Mouse (Mus musculus): ENCODE results near the gene Rd3. TPM values are rescaled to one million over a fixed set of nuclear protein-coding genes. Genes with fewer than 3 reads are reported as not detected.

Gene Rd3
- polyA plus RNA-seq, 1 experiment from 2014 or later = 0.21 TPM

- 92% methylated on average over 8 of the region's 8 CpGs for WGBS
- Histone ChIP-seq H3K4me3 (ENCODE audit: low read depth, low read length) (no peak overlapping the region), H3K36me3 (ENCODE audit: control insufficient read depth, insufficient read depth, low read length) (no peaks in the 10 kb centered on the region), H3K4me1 (replicated peaks; ENCODE audit: control insufficient read depth, insufficient read depth, low read length) (0 out of 2 replicates have a peak, but pooled peaks cover 5% of the 10 kb centered on the region), H3K27me3 (replicated peaks; ENCODE audit: control insufficient read depth, insufficient read depth, low read length) (no peaks in the 10 kb centered on the region), H3K9me3 (ENCODE audit: control insufficient read depth, low read length) (no peaks in the 10 kb centered on the region), H3K4me2 (no peak overlapping the region), H3K9ac (ENCODE audit: low read depth, low read length) (no peak overlapping the region), H3K27ac (ENCODE audit: low read depth, low read length) (no peak overlapping the region)
- no peak for ATAC-seq (replicated peaks; ENCODE audit: low FRiP score)
- no peak for DNase-seq (ENCODE audit: low spot score)
Observed at GRCm38 (mm10) chr1:191945341-191945740, 31.8 kb upstream of the Rd3 start.

GRCm38 (mm10) chr1:191945756-191946155 lies 31.4 kb upstream of the Rd3 start:
- Histone ChIP-seq H3K27me3 (replicated peaks; ENCODE audit: control insufficient read depth, insufficient read depth, low read length) (no peaks in the 10 kb centered on the region), H3K4me3 (ENCODE audit: low read depth, low read length) (no peak overlapping the region), H3K4me1 (replicated peaks; ENCODE audit: control insufficient read depth, insufficient read depth, low read length) (0 out of 2 replicates have a peak, but pooled peaks cover 5% of the 10 kb centered on the region), H3K9ac (ENCODE audit: low read depth, low read length) (no peak overlapping the region), H3K9me3 (ENCODE audit: control insufficient read depth, low read length) (no peaks in the 10 kb centered on the region), H3K4me2 (no peak overlapping the region), H3K27ac (ENCODE audit: low read depth, low read length) (no peak overlapping the region), H3K36me3 (ENCODE audit: control insufficient read depth, insufficient read depth, low read length) (no peaks in the 10 kb centered on the region)
- DNase-seq (ENCODE audit: low spot score) = no peak
- 79% methylated on average over 5 of the region's 5 CpGs for WGBS
- no peak for ATAC-seq (replicated peaks; ENCODE audit: low FRiP score)

GRCm38 (mm10) chr1:191946261-191946660 lies 30.9 kb upstream of the Rd3 start:
- no peak for ATAC-seq (replicated peaks; ENCODE audit: low FRiP score)
- Histone ChIP-seq H3K4me2 (no peak overlapping the region), H3K27ac (ENCODE audit: low read depth, low read length) (no peak overlapping the region), H3K9me3 (ENCODE audit: control insufficient read depth, low read length) (no peaks in the 10 kb centered on the region), H3K4me3 (ENCODE audit: low read depth, low read length) (no peak overlapping the region), H3K27me3 (replicated peaks; ENCODE audit: control insufficient read depth, insufficient read depth, low read length) (no peaks in the 10 kb centered on the region), H3K9ac (ENCODE audit: low read depth, low read length) (no peak overlapping the region), H3K36me3 (ENCODE audit: control insufficient read depth, insufficient read depth, low read length) (no peaks in the 10 kb centered on the region), H3K4me1 (replicated peaks; ENCODE audit: control insufficient read depth, insufficient read depth, low read length) (0 out of 2 replicates have a peak, but pooled peaks cover 5% of the 10 kb centered on the region)
- DNase-seq (ENCODE audit: low spot score) = no peak
- WGBS = 72% methylated on average over 7 of the region's 7 CpGs

- Histone ChIP-seq H3K9me3 (ENCODE audit: control insufficient read depth, low read length) (no peaks in the 10 kb centered on the region), H3K36me3 (ENCODE audit: control insufficient read depth, insufficient read depth, low read length) (no peaks in the 10 kb centered on the region), H3K9ac (ENCODE audit: low read depth, low read length) (0 out of 2 replicates have a peak overlapping the region, but pooled peaks have one; percentile 7), H3K27ac (ENCODE audit: low read depth, low read length) (no peak overlapping the region), H3K4me3 (ENCODE audit: low read depth, low read length) (no peak overlapping the region), H3K4me2 (no peak overlapping the region), H3K27me3 (replicated peaks; ENCODE audit: control insufficient read depth, insufficient read depth, low read length) (no peaks in the 10 kb centered on the region), H3K4me1 (replicated peaks; ENCODE audit: control insufficient read depth, insufficient read depth, low read length) (0 out of 2 replicates have a peak, but pooled peaks cover 5% of the 10 kb centered on the region)
- no peak for DNase-seq (ENCODE audit: low spot score)
- ATAC-seq (replicated peaks; ENCODE audit: low FRiP score) = no peak
- 51% methylated on average over 2 of the region's 2 CpGs for WGBS
Observed at GRCm38 (mm10) chr1:191946835-191947234, 30.3 kb upstream of the Rd3 start.

- Histone ChIP-seq H3K4me2 (no peak overlapping the region), H3K4me3 (ENCODE audit: low read depth, low read length) (no peak overlapping the region), H3K9ac (ENCODE audit: low read depth, low read length) (no peak overlapping the region), H3K4me1 (replicated peaks; ENCODE audit: control insufficient read depth, insufficient read depth, low read length) (0 out of 2 replicates have a peak, but pooled peaks cover 5% of the 10 kb centered on the region), H3K9me3 (ENCODE audit: control insufficient read depth, low read length) (no peaks in the 10 kb centered on the region), H3K27me3 (replicated peaks; ENCODE audit: control insufficient read depth, insufficient read depth, low read length) (no peaks in the 10 kb centered on the region), H3K27ac (ENCODE audit: low read depth, low read length) (no peak overlapping the region), H3K36me3 (ENCODE audit: control insufficient read depth, insufficient read depth, low read length) (no peaks in the 10 kb centered on the region)
- DNase-seq (ENCODE audit: low spot score) = no peak
- 75% methylated on average over 8 of the region's 8 CpGs for WGBS
- ATAC-seq (replicated peaks; ENCODE audit: low FRiP score) = no peak
Observed at GRCm38 (mm10) chr1:191947796-191948195, 29.4 kb upstream of the Rd3 start.

- ATAC-seq (replicated peaks; ENCODE audit: low FRiP score) = no peak
- Histone ChIP-seq H3K27me3 (replicated peaks; ENCODE audit: control insufficient read depth, insufficient read depth, low read length) (no peaks in the 10 kb centered on the region), H3K9me3 (ENCODE audit: control insufficient read depth, low read length) (no peaks in the 10 kb centered on the region), H3K4me3 (ENCODE audit: low read depth, low read length) (no peak overlapping the region), H3K27ac (ENCODE audit: low read depth, low read length) (no peak overlapping the region), H3K9ac (ENCODE audit: low read depth, low read length) (no peak overlapping the region), H3K4me2 (no peak overlapping the region), H3K36me3 (ENCODE audit: control insufficient read depth, insufficient read depth, low read length) (no peaks in the 10 kb centered on the region), H3K4me1 (replicated peaks; ENCODE audit: control insufficient read depth, insufficient read depth, low read length) (0 out of 2 replicates have a peak, but pooled peaks cover 5% of the 10 kb centered on the region)
- WGBS = 75% methylated on average over 8 of the region's 8 CpGs
- DNase-seq (ENCODE audit: low spot score) = no peak
Observed at GRCm38 (mm10) chr1:191948600-191948999, 28.6 kb upstream of the Rd3 start.

- Histone ChIP-seq H3K36me3 (ENCODE audit: control insufficient read depth, insufficient read depth, low read length) (no peaks in the 10 kb centered on the region), H3K4me3 (ENCODE audit: low read depth, low read length) (no peak overlapping the region), H3K4me2 (no peak overlapping the region), H3K27ac (ENCODE audit: low read depth, low read length) (no peak overlapping the region), H3K9ac (ENCODE audit: low read depth, low read length) (no peak overlapping the region), H3K27me3 (replicated peaks; ENCODE audit: control insufficient read depth, insufficient read depth, low read length) (no peaks in the 10 kb centered on the region), H3K4me1 (replicated peaks; ENCODE audit: control insufficient read depth, insufficient read depth, low read length) (0 out of 2 replicates have a peak, but pooled peaks cover 5% of the 10 kb centered on the region), H3K9me3 (ENCODE audit: control insufficient read depth, low read length) (no peaks in the 10 kb centered on the region)
- ATAC-seq (replicated peaks; ENCODE audit: low FRiP score) = no peak
- no peak for DNase-seq (ENCODE audit: low spot score)
- 57% methylated on average over 2 of the region's 2 CpGs for WGBS
Observed at GRCm38 (mm10) chr1:191950611-191951010, 26.6 kb upstream of the Rd3 start.

GRCm38 (mm10) chr1:191952733-191953335 lies 24.3 kb upstream of the Rd3 start:
- no peaks in the 10 kb centered on the region for H3K4me1 ChIP-seq (replicated peaks; ENCODE audit: control insufficient read depth, insufficient read depth, low read length)
- no peak overlapping the region for H3K9ac ChIP-seq (ENCODE audit: low read depth, low read length)
- WGBS = 91% methylated on average over 11 of the region's 11 CpGs
- no peaks in the 10 kb centered on the region for H3K27me3 ChIP-seq (replicated peaks; ENCODE audit: control insufficient read depth, insufficient read depth, low read length)
- ATAC-seq (replicated peaks; ENCODE audit: low FRiP score) = no peak
- H3K36me3 ChIP-seq (ENCODE audit: control insufficient read depth, insufficient read depth, low read length) = no peaks in the 10 kb centered on the region
- H3K27ac ChIP-seq (ENCODE audit: low read depth, low read length) = no peak overlapping the region
- no peak for DNase-seq (ENCODE audit: low spot score)
- no peak overlapping the region for H3K4me2 ChIP-seq
- H3K9me3 ChIP-seq (ENCODE audit: control insufficient read depth, low read length) = no peaks in the 10 kb centered on the region
- H3K4me3 ChIP-seq (ENCODE audit: low read depth, low read length) = no peak overlapping the region

GRCm38 (mm10) chr1:191955101-191955500 lies 22.1 kb upstream of the Rd3 start:
- no peak; the same call in 1 of the 2 replicates for ATAC-seq (replicated peaks; ENCODE audit: low FRiP score)
- Histone ChIP-seq H3K4me1 (replicated peaks; ENCODE audit: control insufficient read depth, insufficient read depth, low read length) (no peaks in the 10 kb centered on the region), H3K9me3 (ENCODE audit: control insufficient read depth, low read length) (no peaks in the 10 kb centered on the region)

More at GRCm38 (mm10) chr1:191955101-191955500, 22.1 kb upstream of the Rd3 start:
- 45% methylated on average over 3 of the region's 3 CpGs for WGBS
- DNase-seq (ENCODE audit: low spot score) = no peak
- Histone ChIP-seq H3K4me3 (ENCODE audit: low read depth, low read length) (no peak overlapping the region), H3K4me2 (no peak overlapping the region), H3K36me3 (ENCODE audit: control insufficient read depth, insufficient read depth, low read length) (no peaks in the 10 kb centered on the region), H3K27me3 (replicated peaks; ENCODE audit: control insufficient read depth, insufficient read depth, low read length) (no peaks in the 10 kb centered on the region), H3K27ac (ENCODE audit: low read depth, low read length) (no peak overlapping the region), H3K9ac (ENCODE audit: low read depth, low read length) (no peak overlapping the region)
